Mouse (Mus musculus) stomach, embryonic 14.5 days (tissue): ENCODE data around the gene Nr1i3. TPM values are rescaled to one million over a fixed set of nuclear protein-coding genes. Genes with fewer than 3 reads are reported as not detected.

Experiments
- ATAC-seq: fragments of 200-750 bp; cut with Nextera tagmentation; 2 replicates; pipeline ENCODE4 v1.8.0; 2017; ENCODE audit warnings: low read depth, moderate TSS enrichment; ENCODE audit not compliant: insufficient number of reproducible peaks, insufficient read depth, low FRiP score
- H3K27ac ChIP-seq: fragments of 300-500 bp; sonication (generic); 2 replicates; pipeline ENCODE4 v1.5.1; 2014; ENCODE audit warnings: mild to moderate bottlenecking, low read length, moderate library complexity, mixed read lengths
- H3K27me3 ChIP-seq: fragments of 300-500 bp; sonication (generic); 2 replicates; pipeline ENCODE4 v1.6.1; 2014; ENCODE audit warnings: low read length, control low read depth, mixed read lengths; ENCODE audit not compliant: control insufficient read depth, insufficient read depth
- H3K36me3 ChIP-seq: fragments of 300-500 bp; sonication (generic); 2 replicates; pipeline ENCODE4 v1.6.1; 2014; ENCODE audit warnings: mild to moderate bottlenecking, control low read depth, low read length, moderate library complexity, mixed read lengths; ENCODE audit not compliant: control insufficient read depth, insufficient read depth
- H3K4me1 ChIP-seq: fragments of 300-500 bp; sonication (generic); 2 replicates; pipeline ENCODE4 v1.6.1; 2014; ENCODE audit warnings: low read length, control low read depth, mixed read lengths; ENCODE audit not compliant: control insufficient read depth, insufficient read depth
- H3K4me2 ChIP-seq: fragments of 300-500 bp; sonication (generic); replicated peaks from 2 replicates; pipeline ENCODE4 v1.6.1; 2014; ENCODE audit warnings: low read depth, low read length, control low read depth
- H3K4me3 ChIP-seq: fragments of 300-500 bp; sonication (generic); 2 replicates; pipeline ENCODE4 v1.5.1; 2014; ENCODE audit warnings: low read depth, low read length, control low read depth
- H3K9ac ChIP-seq: fragments of 300-500 bp; sonication (generic); replicated peaks from 2 replicates; pipeline ENCODE4 v1.6.1; 2014; ENCODE audit warnings: low read depth, mild to moderate bottlenecking, control low read depth, low read length, moderate library complexity, mixed read lengths
- H3K9me3 ChIP-seq: fragments of 300-500 bp; sonication (generic); 2 replicates; pipeline ENCODE4 v1.6.1; 2016; ENCODE audit warnings: low read depth, low read length, control low read depth; ENCODE audit not compliant: control insufficient read depth
- WGBS: fragments of 180-500 bp; shearing (Covaris S2); extraction: QIAGEN DNeasy Blood & Tissue Kit; methylation state at CpG from one replicate; pipeline ENCODE4 v1.1.7; 2014; 5-methylcytosine and 5-hydroxymethylcytosine counted together
- polyA plus RNA-seq: library from polyadenylated mRNA; unstranded; fragments of >200 nt; fragmentation: Nextera tagmentation; extraction: Ambion mirVana; gene quantifications from 2 replicates; pipeline ENCODE4 v1.2.1, GENCODE M21; 2014

The Nr1i3 gene
- polyA plus RNA-seq, result 0.17 and 0.30 TPM in 2 replicates

DNA sequence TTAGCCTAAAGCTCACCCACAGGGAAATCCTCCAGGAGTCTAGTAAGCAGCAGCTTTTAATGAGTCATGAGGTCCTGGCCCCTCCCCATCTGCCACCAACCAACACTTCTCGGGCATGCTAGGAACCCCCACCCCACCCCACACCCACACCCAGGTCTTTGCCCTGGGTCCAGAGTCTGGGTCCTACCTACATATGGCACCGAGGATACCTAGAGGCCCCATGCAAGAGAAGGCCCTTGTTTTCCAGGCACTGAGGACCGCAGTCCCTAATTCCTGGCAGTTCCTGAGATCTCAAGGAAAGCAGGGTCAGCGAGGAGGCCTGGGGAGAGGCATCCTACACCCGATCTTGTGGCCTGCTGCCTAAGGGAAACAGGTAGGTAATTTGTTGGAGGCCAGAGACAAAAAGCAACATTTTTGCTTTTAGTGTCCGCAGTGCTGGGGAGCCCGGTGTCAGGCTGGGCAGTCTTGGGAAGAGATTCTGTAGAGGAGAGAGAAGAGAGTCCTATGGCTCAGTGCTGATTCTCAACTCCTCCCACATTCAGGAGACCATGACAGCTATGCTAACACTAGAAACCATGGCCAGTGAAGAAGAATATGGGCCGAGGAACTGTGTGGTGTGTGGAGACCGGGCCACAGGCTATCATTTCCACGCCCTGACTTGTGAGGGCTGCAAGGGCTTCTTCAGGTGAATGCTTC, at the start of gene Nr1i3:
TSS of gene Nr1i3 (plus strand) at position 170 of the 696 bp plus-strand sequence.
- Histone ChIP-seq H3K4me2 (no peak within 1 kb of the TSS), H3K36me3 (no peaks in the 10 kb centered on the region; the same call in 1 of the 2 replicates), H3K4me1 (no peaks in the 10 kb centered on the region), H3K27ac (no peak within 1 kb of the TSS), H3K27me3 (no peaks in the 10 kb centered on the region), H3K4me3 (no peak within 1 kb of the TSS), H3K9ac (no peak within 1 kb of the TSS), H3K9me3 (no peaks in the 10 kb centered on the region)
- ATAC-seq, result no peak
- 64% methylated on average over 10 of the region's 10 CpGs for WGBS

DNA sequence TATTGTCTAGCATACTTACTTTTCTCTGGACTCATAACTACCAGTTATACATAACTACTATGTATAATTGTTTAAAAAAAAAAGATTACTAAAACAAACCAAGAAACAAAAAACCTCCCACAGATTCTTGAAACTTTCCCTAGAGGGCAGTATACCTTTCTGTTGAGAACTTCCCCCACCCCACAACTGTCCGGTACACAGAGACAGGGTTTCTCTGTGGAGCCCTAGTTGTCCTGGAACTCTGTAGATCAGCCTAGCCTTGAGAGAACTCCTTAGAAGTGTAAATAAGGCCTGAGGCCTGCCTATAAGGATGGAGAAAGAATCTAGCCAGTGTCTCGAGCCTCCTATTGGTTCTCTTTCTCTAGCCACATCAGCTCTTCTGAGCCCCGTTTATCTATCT, 49.5 kb upstream of the Nr1i3 start:
- no peaks in the 10 kb centered on the region for H3K9me3 ChIP-seq
- 37% methylated on average over 3 of the region's 3 CpGs for WGBS
- H3K4me3 ChIP-seq, result no peak overlapping the region
- H3K4me1 ChIP-seq, result 0 out of 2 replicates have a peak, but pooled peaks cover 8% of the 10 kb centered on the region
- ATAC-seq, result no peak
- no peak overlapping the region for H3K27ac ChIP-seq
- no peaks in the 10 kb centered on the region for H3K36me3 ChIP-seq
- no peaks in the 10 kb centered on the region for H3K27me3 ChIP-seq
- H3K9ac ChIP-seq, result no peak overlapping the region
- H3K4me2 ChIP-seq, result no peak overlapping the region

DNA sequence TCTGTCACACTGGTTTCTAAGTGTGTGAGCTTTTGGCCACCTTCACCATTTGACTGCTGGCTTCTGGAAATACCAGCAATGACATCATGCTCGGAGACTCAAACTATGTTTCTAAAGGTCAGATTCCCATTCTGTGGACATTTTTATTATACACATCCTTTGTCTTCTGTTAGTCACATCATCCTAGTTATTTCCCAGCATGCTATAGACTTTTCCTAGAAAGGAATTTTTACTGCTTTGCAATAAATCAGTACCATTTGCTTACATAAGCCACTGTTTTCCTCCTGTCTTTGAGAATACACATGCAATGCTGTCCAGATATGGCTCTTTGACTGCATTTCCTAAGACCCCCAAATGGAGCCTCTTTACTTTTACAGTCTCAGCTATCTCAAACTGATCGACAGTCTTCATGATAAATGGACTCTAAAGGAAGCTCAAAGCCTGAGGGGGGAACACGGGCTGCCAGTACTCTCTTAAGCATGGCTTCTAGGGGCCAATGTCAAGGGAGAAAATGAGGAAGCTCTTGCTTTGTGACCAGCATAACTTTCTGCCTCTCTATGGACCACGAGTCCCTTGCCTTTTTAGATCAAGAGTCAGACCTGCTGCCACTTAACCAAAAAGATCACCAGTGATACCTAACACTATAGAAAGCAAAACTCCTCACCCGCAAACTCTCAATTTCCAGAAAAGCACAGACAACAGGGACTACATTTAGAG, 48.0 kb upstream of the Nr1i3 start:
- no peak overlapping the region for H3K27ac ChIP-seq
- no peaks in the 10 kb centered on the region for H3K36me3 ChIP-seq
- no peak for ATAC-seq
- H3K4me2 ChIP-seq, result no peak overlapping the region
- WGBS, result 62% methylated on average over 5 of the region's 5 CpGs
- H3K9ac ChIP-seq, result no peak overlapping the region
- no peak overlapping the region for H3K4me3 ChIP-seq
- H3K27me3 ChIP-seq, result no peaks in the 10 kb centered on the region
- H3K4me1 ChIP-seq, result no peaks in the 10 kb centered on the region
- no peaks in the 10 kb centered on the region for H3K9me3 ChIP-seq

DNA sequence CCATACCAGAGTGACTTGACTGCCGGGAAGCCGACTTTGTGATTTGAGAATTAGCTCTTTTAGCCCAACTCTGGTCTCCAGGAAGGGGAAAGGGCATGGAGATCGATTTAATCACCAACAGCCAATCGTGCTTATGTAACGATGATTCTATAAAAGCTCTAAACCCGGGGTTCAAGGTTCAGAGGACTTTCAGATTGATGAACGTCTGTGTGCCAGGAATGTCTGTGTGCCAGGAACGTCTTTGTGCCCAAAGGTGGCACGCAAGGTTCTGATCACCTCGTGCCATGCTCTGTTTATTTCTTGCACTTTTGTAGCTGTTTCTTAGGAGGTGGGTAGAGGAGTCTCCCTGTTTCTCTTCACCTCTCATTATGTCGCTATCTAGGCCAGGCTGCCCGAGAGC, 44.9 kb upstream of the Nr1i3 start:
- Histone ChIP-seq H3K27me3 (no peaks in the 10 kb centered on the region), H3K9me3 (no peaks in the 10 kb centered on the region), H3K4me1 (no peaks in the 10 kb centered on the region), H3K36me3 (no peaks in the 10 kb centered on the region), H3K9ac (no peak overlapping the region), H3K27ac (no peak overlapping the region), H3K4me3 (no peak overlapping the region), H3K4me2 (no peak overlapping the region)
- WGBS, result 83% methylated on average over 12 of the region's 12 CpGs
- no peak for ATAC-seq

DNA sequence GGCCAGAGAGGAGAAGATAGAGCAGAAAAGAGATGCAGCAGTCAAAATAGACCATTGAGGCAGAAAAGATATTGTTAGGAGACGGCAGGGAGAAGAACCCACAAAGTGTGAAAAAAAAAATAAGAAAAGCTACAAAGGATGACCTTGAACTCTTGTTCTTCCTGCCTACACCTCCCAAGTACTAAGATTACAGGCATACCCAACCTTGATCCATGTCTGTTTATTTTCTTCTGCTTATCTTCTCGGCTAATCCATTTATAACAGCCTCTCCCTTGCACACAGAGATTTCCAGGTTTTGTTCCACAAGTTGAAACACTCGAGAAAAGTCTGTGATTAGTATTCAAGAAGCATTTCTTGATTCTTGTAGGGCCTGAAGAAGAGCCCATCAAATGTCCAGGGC, 43.9 kb upstream of the Nr1i3 start:
- no peaks in the 10 kb centered on the region for H3K9me3 ChIP-seq
- no peak overlapping the region for H3K4me3 ChIP-seq
- H3K27ac ChIP-seq, result no peak overlapping the region
- H3K9ac ChIP-seq, result no peak overlapping the region
- no peak overlapping the region for H3K4me2 ChIP-seq
- no peak for ATAC-seq
- no peaks in the 10 kb centered on the region for H3K4me1 ChIP-seq
- H3K27me3 ChIP-seq, result no peaks in the 10 kb centered on the region
- WGBS, result 38% methylated on average over 3 of the region's 3 CpGs
- H3K36me3 ChIP-seq, result no peaks in the 10 kb centered on the region

DNA sequence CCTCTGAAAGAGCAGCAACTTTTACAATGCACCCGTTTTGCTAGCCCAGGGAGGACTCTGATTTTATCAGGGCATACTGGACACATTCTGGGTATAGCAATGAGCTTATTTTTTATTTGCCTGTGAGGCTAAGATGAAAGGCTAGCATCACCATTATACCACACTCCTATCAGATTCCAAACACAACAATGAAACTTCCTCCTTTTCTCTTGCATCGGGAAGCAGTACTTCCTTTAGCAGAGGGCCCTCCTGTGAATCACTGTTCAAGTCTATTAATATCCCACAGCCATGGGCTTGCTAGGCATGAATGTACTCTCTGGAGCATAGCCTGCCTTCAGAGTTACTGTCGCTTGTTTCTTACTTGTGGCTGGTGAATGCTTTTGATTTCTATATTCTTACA, 42.6 kb upstream of the Nr1i3 start:
- WGBS, result 68% methylated on average over 3 of the region's 3 CpGs

DNA sequence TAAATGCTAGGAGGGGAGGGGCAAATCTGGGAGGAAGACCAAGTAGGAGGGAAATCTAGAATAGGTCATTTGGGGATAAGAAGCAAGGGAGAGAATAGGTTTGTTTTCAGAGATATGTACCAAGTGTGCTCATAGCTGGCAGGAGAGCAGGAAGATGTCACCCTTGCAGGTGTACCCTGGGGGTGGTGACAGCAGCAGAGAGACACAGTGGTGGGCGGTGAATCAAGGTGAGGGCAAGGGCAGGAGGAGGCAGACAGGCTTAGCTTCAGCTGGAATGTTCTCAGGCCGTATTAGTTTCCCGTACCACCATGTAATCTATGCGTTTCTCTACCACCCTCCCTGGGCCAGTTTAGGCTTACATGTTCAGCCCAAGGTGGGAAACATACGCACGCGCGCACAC, 41.0 kb upstream of the Nr1i3 start:
- H3K27ac ChIP-seq, result no peak overlapping the region
- no peak overlapping the region for H3K4me3 ChIP-seq
- no peaks in the 10 kb centered on the region for H3K36me3 ChIP-seq
- H3K4me2 ChIP-seq, result no peak overlapping the region
- H3K9me3 ChIP-seq, result no peaks in the 10 kb centered on the region
- no peak for ATAC-seq
- no peaks in the 10 kb centered on the region for H3K27me3 ChIP-seq
- 94% methylated on average over 8 of the region's 8 CpGs for WGBS
- H3K9ac ChIP-seq, result no peak overlapping the region
- no peaks in the 10 kb centered on the region for H3K4me1 ChIP-seq

More for the DNA sequence above, 42.6 kb upstream of the Nr1i3 start:
- no peaks in the 10 kb centered on the region for H3K36me3 ChIP-seq
- no peak for ATAC-seq
- H3K27me3 ChIP-seq, result no peaks in the 10 kb centered on the region
- no peaks in the 10 kb centered on the region for H3K9me3 ChIP-seq
- H3K9ac ChIP-seq, result no peak overlapping the region
- no peak overlapping the region for H3K4me2 ChIP-seq
- no peak overlapping the region for H3K4me3 ChIP-seq
- H3K4me1 ChIP-seq, result no peaks in the 10 kb centered on the region
- H3K27ac ChIP-seq, result peak overlapping the region; percentile 27; the same call in 1 of the 2 replicates

DNA sequence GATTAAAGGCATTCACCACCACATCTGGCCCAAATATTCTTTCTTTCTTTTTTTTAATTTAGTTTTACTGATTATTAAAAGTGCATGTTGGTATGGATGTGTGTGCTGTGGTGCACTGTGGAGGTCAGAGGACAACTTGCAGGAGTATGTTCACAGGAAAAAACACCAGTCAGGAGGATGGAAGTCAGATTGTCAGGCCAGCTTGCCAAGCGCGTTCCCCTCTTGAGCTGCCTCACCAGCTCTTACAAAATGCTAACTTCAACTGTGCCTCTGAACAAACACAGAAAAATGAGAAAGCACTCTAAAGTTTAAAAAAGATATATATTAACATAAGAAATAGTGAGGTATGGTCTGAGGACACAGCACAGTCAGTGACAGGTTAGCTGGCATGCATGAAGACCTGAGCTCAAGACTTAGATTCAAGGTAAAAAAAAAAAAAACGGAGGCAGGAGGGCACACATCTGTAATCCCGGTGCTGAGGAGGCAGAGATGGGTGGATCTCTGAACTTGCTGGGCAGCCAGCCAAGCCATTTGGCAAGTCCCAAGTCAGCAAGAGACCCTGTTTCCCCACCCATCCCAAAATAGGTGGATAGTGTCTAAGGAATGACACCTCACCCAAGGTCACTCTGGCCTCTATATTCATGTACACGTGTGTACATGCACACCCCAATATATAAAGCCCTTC, 34.1 kb upstream of the Nr1i3 start:
- 59% methylated on average over 5 of the region's 5 CpGs for WGBS
- Histone ChIP-seq H3K4me1 (no peaks in the 10 kb centered on the region), H3K27me3 (no peaks in the 10 kb centered on the region), H3K4me3 (no peak overlapping the region), H3K4me2 (no peak overlapping the region), H3K36me3 (no peaks in the 10 kb centered on the region), H3K9ac (no peak overlapping the region), H3K27ac (no peak overlapping the region), H3K9me3 (no peaks in the 10 kb centered on the region)
- no peak for ATAC-seq
